Mouse (Mus musculus) embryonic facial prominence, embryonic 14.5 days (tissue): ENCODE data around the gene Il21. TPM values are rescaled to one million over a fixed set of nuclear protein-coding genes. Genes with fewer than 3 reads are reported as not detected.

Source experiments
- ATAC-seq: fragments of 200-750 bp; cut with Nextera tagmentation; 2 replicates; pipeline ENCODE4 v1.8.0; 2017; ENCODE audit warnings: low read depth, moderate number of reproducible peaks, moderate TSS enrichment
- DNase-seq: peaks from one replicate; pipeline ENCODE4 v3.0.0-alpha.2; 2015; ENCODE audit warnings: low spot score
- H3K27ac ChIP-seq: fragments of 300-500 bp; sonication (generic); replicated peaks from 2 replicates; pipeline ENCODE4 v1.5.1; 2014; ENCODE audit warnings: low read depth, mild to moderate bottlenecking, low read length, moderate library complexity
- H3K27me3 ChIP-seq: fragments of 300-500 bp; sonication (generic); replicated peaks from 2 replicates; pipeline ENCODE4 v1.6.1; 2014; ENCODE audit warnings: low read length; ENCODE audit not compliant: control insufficient read depth, insufficient read depth
- H3K36me3 ChIP-seq: fragments of 300-500 bp; sonication (generic); 2 replicates; pipeline ENCODE4 v1.6.1; 2014; ENCODE audit warnings: low read length, mixed read lengths; ENCODE audit not compliant: control insufficient read depth, insufficient read depth
- H3K4me1 ChIP-seq: fragments of 300-500 bp; sonication (generic); 2 replicates; pipeline ENCODE4 v1.6.1; 2014; ENCODE audit warnings: antibody characterized with exemption, low read length; ENCODE audit not compliant: control insufficient read depth, insufficient read depth
- H3K4me2 ChIP-seq: fragments of 300-500 bp; sonication (generic); 2 replicates; pipeline ENCODE4 v1.6.1; 2014; ENCODE audit warnings: low read depth, mild to moderate bottlenecking, low read length, moderate library complexity, mixed read lengths
- H3K4me3 ChIP-seq: fragments of 300-500 bp; sonication (generic); 2 replicates; pipeline ENCODE4 v1.5.1; 2014; ENCODE audit warnings: low read depth, mild to moderate bottlenecking, low read length
- H3K9ac ChIP-seq: fragments of 300-500 bp; sonication (generic); 2 replicates; pipeline ENCODE4 v1.6.1; 2014; ENCODE audit warnings: low read depth, mild to moderate bottlenecking, low read length, moderate library complexity, mixed read lengths
- H3K9me3 ChIP-seq: fragments of 300-500 bp; sonication (generic); 2 replicates; pipeline ENCODE4 v1.6.1; 2016; ENCODE audit warnings: low read length; ENCODE audit not compliant: control insufficient read depth
- WGBS: fragments of 180-500 bp; shearing (Covaris S2); extraction: QIAGEN DNeasy Blood & Tissue Kit; methylation state at CpG from one replicate; pipeline ENCODE4 v1.1.7; 2014; 5-methylcytosine and 5-hydroxymethylcytosine counted together
- polyA plus RNA-seq: library from polyadenylated mRNA; unstranded; fragments of >200 nt; fragmentation: Nextera tagmentation; extraction: Ambion mirVana; gene quantifications from 2 replicates; pipeline ENCODE4 v1.2.1, GENCODE M21; 2014

Gene Il21
- polyA plus RNA-seq, 1 experiment from 2014 or later = not detected

DNA sequence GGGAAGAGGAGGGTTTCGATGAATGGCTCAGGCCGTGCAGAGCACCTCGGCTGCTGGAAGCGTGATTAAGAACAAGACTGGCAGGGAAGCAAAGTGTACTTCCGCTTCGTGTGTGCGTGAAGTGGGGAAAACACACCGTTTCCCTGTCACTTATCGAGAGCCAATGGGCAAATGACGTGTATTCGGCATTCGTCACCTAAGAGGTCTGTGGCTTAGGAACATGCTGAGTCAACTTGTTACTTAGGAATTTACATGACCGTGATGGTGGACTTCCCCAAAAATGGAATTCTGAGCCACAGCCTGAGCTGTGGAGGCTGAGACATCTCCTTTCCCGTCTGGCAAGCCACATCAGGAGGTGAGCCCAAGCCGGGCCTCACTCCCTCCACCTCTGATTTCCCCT lies 25.3 kb upstream of the Il21 start:
- H3K4me1 ChIP-seq = no peaks in the 10 kb centered on the region
- WGBS = 91% methylated on average over 15 of the region's 15 CpGs
- no peak overlapping the region for H3K4me3 ChIP-seq
- no peak overlapping the region for H3K4me2 ChIP-seq
- no peak overlapping the region for H3K9ac ChIP-seq
- DNase-seq (no peak), ATAC-seq (no peak)
- no peak overlapping the region for H3K27ac ChIP-seq
- no peaks in the 10 kb centered on the region for H3K9me3 ChIP-seq
- H3K36me3 ChIP-seq = no peaks in the 10 kb centered on the region
- no peaks in the 10 kb centered on the region for H3K27me3 ChIP-seq

DNA sequence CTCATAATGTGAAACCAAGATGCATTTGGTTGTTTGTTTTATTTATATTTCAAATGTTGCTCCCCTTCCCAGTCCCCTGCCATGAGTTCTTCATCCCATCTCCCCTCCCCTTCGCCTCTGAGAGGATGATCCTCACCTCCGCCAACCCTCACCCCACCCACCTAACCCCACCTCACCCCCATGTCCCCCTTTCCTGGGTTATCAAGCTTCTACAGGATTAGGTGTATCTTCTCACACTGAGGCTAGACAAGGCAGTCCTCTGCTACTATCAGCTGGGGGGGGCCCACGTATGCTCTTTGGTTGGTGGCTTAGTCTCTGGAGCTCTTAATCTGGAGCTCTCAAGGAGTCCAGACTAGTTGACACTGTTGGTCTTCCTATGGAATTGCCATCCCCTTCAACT lies 18.5 kb upstream of the Il21 start:
- ATAC-seq = no peak
- 84% methylated on average over 3 of the region's 3 CpGs for WGBS
- H3K9me3 ChIP-seq = no peaks in the 10 kb centered on the region
- DNase-seq = no peak
- no peak overlapping the region for H3K4me2 ChIP-seq
- no peaks in the 10 kb centered on the region for H3K4me1 ChIP-seq
- H3K27ac ChIP-seq = no peak overlapping the region
- no peak overlapping the region for H3K4me3 ChIP-seq
- no peaks in the 10 kb centered on the region for H3K27me3 ChIP-seq
- H3K9ac ChIP-seq = no peak overlapping the region
- no peaks in the 10 kb centered on the region for H3K36me3 ChIP-seq

- Histone ChIP-seq H3K4me3 (no peak overlapping the region), H3K27ac (no peak overlapping the region), H3K27me3 (no peaks in the 10 kb centered on the region), H3K9ac (no peak overlapping the region), H3K36me3 (no peaks in the 10 kb centered on the region), H3K9me3 (no peaks in the 10 kb centered on the region), H3K4me2 (no peak overlapping the region), H3K4me1 (no peaks in the 10 kb centered on the region)
- 66% methylated on average over 4 of the region's 4 CpGs for WGBS
- DNase-seq = no peak
- no peak for ATAC-seq
Measured at GRCm38 (mm10) chr3:37235025-37235424, 2.6 kb upstream of the Il21 start.

GRCm38 (mm10) chr3:37231153-37231552 lies 1.3 kb downstream of the Il21 start:
- Histone ChIP-seq H3K27me3 (no peaks in the 10 kb centered on the region), H3K36me3 (no peaks in the 10 kb centered on the region), H3K27ac (no peak overlapping the region), H3K9me3 (no peaks in the 10 kb centered on the region), H3K4me3 (no peak overlapping the region), H3K4me2 (no peak overlapping the region), H3K4me1 (no peaks in the 10 kb centered on the region), H3K9ac (no peak overlapping the region)
- ATAC-seq (no peak), DNase-seq (no peak)
- 82% methylated on average over 7 of the region's 7 CpGs for WGBS

DNA sequence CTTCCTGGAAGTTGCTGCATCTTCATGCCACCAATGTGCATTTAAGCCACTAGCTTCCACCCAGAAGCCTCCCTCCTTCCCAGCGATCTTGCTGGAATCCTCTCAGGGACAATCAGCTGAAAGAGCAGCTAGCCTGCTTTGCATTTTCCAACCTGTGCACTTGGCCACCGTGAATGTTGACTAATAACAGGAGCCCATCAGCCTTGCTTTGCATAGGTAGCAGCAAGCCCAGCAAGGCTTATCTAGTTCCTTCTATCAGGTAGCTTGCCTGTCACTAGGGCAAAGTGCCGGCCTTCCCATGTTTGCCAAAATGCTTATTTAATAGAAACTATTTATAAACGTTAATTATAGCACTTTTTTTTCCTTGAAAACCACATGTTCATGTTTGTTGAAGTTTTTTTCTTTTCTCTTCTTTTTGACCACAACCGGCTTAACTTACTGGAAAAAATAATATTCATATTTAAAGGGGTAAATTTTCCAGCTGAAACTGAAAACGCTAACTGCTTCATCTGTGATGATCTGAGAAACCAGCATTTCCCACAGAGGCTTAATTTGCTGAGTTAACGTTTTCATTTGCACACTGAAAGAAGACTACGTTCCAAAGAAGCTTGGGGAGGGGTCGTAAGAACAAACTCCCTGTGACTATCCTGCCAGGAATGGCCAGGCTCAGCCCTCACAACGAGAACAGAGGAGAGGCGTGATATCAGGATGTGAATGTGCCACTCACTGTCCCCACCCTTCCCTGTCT lies 3.2 kb downstream of the Il21 start:
- WGBS = 54% methylated on average over 11 of the region's 11 CpGs
- DNase-seq = no peak

DNA sequence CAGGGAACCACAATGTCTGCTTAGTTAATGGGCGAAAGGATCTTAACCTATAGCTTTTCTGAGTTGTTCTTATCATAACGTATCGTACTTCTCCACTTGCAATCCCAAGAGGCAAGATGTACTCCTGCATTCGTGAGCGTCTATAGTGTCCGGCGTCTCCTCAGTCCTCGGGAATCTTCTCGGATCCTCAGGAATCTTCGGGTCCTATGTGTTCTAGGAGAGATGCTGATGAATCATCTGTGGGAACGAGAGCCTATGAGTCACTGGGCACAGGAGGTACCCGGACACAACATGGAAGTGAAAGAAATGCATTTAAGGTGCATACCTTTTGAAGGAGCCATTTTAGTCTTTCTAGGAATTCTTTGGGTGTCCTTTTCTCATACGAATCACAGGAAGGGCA lies 7.3 kb downstream of the Il21 start:
- ATAC-seq (no peak), DNase-seq (no peak)
- H3K27me3 ChIP-seq = no peaks in the 10 kb centered on the region
- no peaks in the 10 kb centered on the region for H3K9me3 ChIP-seq
- H3K9ac ChIP-seq = no peak overlapping the region
- no peaks in the 10 kb centered on the region for H3K4me1 ChIP-seq
- no peaks in the 10 kb centered on the region for H3K36me3 ChIP-seq
- H3K4me2 ChIP-seq = no peak overlapping the region
- H3K27ac ChIP-seq = no peak overlapping the region
- no peak overlapping the region for H3K4me3 ChIP-seq
- 90% methylated on average over 13 of the region's 13 CpGs for WGBS

More for the DNA sequence above, 3.2 kb downstream of the Il21 start:
- no peak overlapping the region for H3K9ac ChIP-seq
- no peaks in the 10 kb centered on the region for H3K27me3 ChIP-seq
- H3K4me3 ChIP-seq = no peak overlapping the region
- H3K4me2 ChIP-seq = no peak overlapping the region
- no peaks in the 10 kb centered on the region for H3K4me1 ChIP-seq
- ATAC-seq = no peak
- H3K9me3 ChIP-seq = no peaks in the 10 kb centered on the region
- H3K27ac ChIP-seq = no peak overlapping the region
- no peaks in the 10 kb centered on the region for H3K36me3 ChIP-seq

DNA sequence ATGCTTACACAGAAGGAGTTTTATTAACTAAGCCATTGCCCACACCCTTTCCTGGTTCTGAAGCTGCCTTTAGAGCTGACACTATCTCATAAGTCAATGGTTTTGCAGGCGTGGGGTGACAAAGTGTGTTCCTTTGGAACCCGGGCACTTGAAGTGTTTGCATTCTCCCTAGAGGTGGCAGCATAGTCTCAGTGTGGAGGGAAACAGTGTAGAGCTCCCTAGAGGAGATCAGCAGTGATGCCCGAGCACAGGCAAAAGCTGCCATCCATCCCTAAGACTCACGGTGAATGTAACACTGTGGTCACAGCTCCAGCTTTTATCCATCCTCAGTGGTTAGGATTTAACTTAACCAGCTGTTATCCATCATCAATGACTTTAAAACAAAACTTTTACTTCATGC lies 13.4 kb downstream of the Il21 start:
- Histone ChIP-seq H3K27ac (no peak overlapping the region), H3K9me3 (no peaks in the 10 kb centered on the region), H3K4me1 (no peaks in the 10 kb centered on the region), H3K27me3 (no peaks in the 10 kb centered on the region), H3K4me2 (no peak overlapping the region), H3K4me3 (no peak overlapping the region), H3K9ac (no peak overlapping the region), H3K36me3 (no peaks in the 10 kb centered on the region)
- 29% methylated on average over 4 of the region's 4 CpGs for WGBS
- DNase-seq = peak; percentile 65
- 0 out of 2 replicates have a peak, but pooled peaks have one; percentile 65 for ATAC-seq

DNA sequence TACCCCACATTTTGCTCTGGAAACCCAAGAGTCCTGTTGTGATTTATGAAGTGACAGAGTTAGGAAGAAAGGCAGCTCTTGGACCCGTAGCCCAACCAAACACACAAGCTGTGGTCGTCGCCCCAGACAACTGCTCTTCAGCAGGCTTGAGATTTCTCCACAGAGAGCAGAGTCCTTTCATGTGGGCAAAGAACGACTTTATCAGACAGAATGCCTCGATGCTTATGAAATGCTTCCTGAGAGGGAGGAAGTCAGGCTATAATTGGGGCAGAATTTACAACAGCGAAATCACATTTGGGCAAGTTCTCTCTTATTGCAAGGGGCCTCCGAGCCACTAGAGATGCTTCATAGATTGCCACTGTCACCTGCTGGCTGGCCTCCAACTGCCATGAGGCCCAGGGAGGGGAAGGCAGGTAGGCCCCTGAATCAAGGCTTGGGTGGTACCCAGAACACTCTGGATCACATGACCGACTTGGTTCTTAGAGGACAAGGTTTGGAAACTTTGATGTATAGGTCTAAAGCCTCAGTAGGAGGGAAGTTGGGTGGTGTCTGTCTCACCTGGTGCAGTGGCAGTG lies 27.1 kb downstream of the Il21 start:
- DNase-seq (no peak), ATAC-seq (no peak)
- H3K4me3 ChIP-seq = no peak overlapping the region
- no peak overlapping the region for H3K27ac ChIP-seq
- H3K27me3 ChIP-seq = no peaks in the 10 kb centered on the region
- H3K4me1 ChIP-seq = peaks cover 3% of the 10 kb centered on the region; the same call in 1 of the 2 replicates
- H3K36me3 ChIP-seq = no peaks in the 10 kb centered on the region
- no peaks in the 10 kb centered on the region for H3K9me3 ChIP-seq
- no peak overlapping the region for H3K4me2 ChIP-seq
- no peak overlapping the region for H3K9ac ChIP-seq
- 74% methylated on average over 8 of the region's 8 CpGs for WGBS

GRCm38 (mm10) chr3:37204556-37204955 lies 27.9 kb downstream of the Il21 start:
- Histone ChIP-seq H3K4me3 (peak overlapping the region; percentile 52), H3K4me1 (peaks cover 3% of the 10 kb centered on the region; the same call in 1 of the 2 replicates), H3K4me2 (peak overlapping the region; percentile 87), H3K27me3 (no peaks in the 10 kb centered on the region), H3K27ac (no peak overlapping the region), H3K9ac (peak overlapping the region; percentile 63), H3K36me3 (no peaks in the 10 kb centered on the region), H3K9me3 (no peaks in the 10 kb centered on the region)
- ATAC-seq (peak; percentile 66; the same call in 1 of the 2 replicates), DNase-seq (peak; percentile 56)
- 19% methylated on average over 6 of the region's 6 CpGs for WGBS
